Mouse (Mus musculus): ENCODE data around the gene Hdgfl2. TPM values are rescaled to one million over a fixed set of nuclear protein-coding genes. Genes with fewer than 3 reads are reported as not detected.

Hdgfl2 gene
- polyA plus RNA-seq, 1 experiment from 2014 or later, result 38.4 TPM

DNA sequence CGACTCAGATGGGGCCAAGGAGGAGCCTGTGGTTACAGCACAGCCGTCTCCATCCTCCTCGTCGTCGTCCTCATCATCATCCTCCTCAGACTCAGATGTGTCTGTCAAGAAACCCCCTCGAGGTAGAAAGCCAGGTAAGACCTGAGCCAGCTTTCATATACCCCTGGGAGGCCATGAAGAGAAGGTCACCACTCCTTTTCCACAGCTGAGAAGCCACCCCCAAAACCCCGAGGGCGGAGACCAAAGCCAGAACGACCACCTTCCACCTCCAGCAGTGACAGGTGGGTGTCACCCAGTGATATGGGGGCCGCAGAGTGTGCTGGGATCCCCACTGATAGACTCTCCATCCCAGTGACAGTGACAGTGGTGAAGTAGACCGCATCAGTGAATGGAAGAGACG, 17.4 kb downstream of the Hdgfl2 start:
- no peak overlapping the region for H3K4me3 ChIP-seq (ENCODE audit: low read depth, low read length)
- H3K36me3 ChIP-seq (ENCODE audit: control insufficient read depth, insufficient read depth, low read length), result peaks cover 33% of the 10 kb centered on the region
- no peak overlapping the region for H3K4me2 ChIP-seq (replicated peaks; ENCODE audit: low read depth)
- TF ChIP-seq CTCF (IDR thresholded peaks at IDR 0.05; ENCODE audit: low read depth) (no peak), EP300 (optimal IDR thresholded peaks at IDR 0.05) (no peak)
- H3K9ac ChIP-seq (ENCODE audit: low read length), result no peak overlapping the region
- ATAC-seq (ENCODE audit: low FRiP score, low TSS enrichment) (no peak), DNase-seq (ENCODE audit: low spot score) (no peak)
- H3K27me3 ChIP-seq (ENCODE audit: control insufficient read depth, insufficient read depth, low read length), result no peaks in the 10 kb centered on the region
- H3K27ac ChIP-seq (replicated peaks), result no peak overlapping the region
- 92% methylated on average over 12 of the region's 12 CpGs for WGBS
- H3K9me3 ChIP-seq (ENCODE audit: control insufficient read depth, low read length), result no peaks in the 10 kb centered on the region
- no peaks in the 10 kb centered on the region for H3K4me1 ChIP-seq (replicated peaks; ENCODE audit: control insufficient read depth, insufficient read depth)

DNA sequence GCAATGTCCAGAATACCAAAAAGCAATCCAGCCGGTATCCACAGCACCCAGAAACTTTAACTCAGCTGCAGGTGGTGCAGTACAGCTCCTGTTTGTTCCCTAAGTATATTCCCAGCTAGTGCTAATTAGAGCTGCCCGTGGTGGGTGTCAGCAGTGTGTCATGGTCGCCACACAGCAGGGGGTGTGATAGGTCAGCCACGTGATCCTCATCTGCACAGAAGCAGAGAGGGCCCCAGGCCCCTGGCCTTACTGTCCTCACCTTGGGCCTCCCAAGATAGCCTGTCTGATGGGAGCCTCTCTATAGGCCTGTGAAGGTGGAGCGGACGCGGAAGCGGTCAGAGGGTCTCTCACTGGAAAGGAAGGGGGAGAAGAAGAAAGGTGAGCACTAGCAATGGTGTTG, 18.7 kb downstream of the Hdgfl2 start:
- H3K9me3 ChIP-seq (ENCODE audit: control insufficient read depth, low read length), result no peaks in the 10 kb centered on the region
- no peak overlapping the region for H3K4me3 ChIP-seq (ENCODE audit: low read depth, low read length)
- 94% methylated on average over 8 of the region's 8 CpGs for WGBS
- H3K9ac ChIP-seq (ENCODE audit: low read length), result no peak overlapping the region
- TF ChIP-seq EP300 (optimal IDR thresholded peaks at IDR 0.05) (no peak), CTCF (IDR thresholded peaks at IDR 0.05; ENCODE audit: low read depth) (no peak)
- no peak overlapping the region for H3K27ac ChIP-seq (replicated peaks)
- ATAC-seq (ENCODE audit: low FRiP score, low TSS enrichment) (no peak), DNase-seq (ENCODE audit: low spot score) (no peak)
- peaks cover 33% of the 10 kb centered on the region for H3K36me3 ChIP-seq (ENCODE audit: control insufficient read depth, insufficient read depth, low read length)
- H3K4me2 ChIP-seq (replicated peaks; ENCODE audit: low read depth), result no peak overlapping the region
- H3K27me3 ChIP-seq (ENCODE audit: control insufficient read depth, insufficient read depth, low read length), result no peaks in the 10 kb centered on the region
- H3K4me1 ChIP-seq (replicated peaks; ENCODE audit: control insufficient read depth, insufficient read depth), result no peaks in the 10 kb centered on the region

GRCm38 (mm10) chr17:56098711-56099572, 19.5 kb downstream of the Hdgfl2 start:
- Histone ChIP-seq H3K9me3 (ENCODE audit: control insufficient read depth, low read length) (no peaks in the 10 kb centered on the region), H3K27ac (replicated peaks) (no peak overlapping the region), H3K27me3 (ENCODE audit: control insufficient read depth, insufficient read depth, low read length) (no peaks in the 10 kb centered on the region), H3K4me1 (replicated peaks; ENCODE audit: control insufficient read depth, insufficient read depth) (no peaks in the 10 kb centered on the region), H3K36me3 (ENCODE audit: control insufficient read depth, insufficient read depth, low read length) (peaks cover 31% of the 10 kb centered on the region), H3K4me2 (replicated peaks; ENCODE audit: low read depth) (no peak overlapping the region), H3K4me3 (ENCODE audit: low read depth, low read length) (no peak overlapping the region), H3K9ac (ENCODE audit: low read length) (no peak overlapping the region)
- 91% methylated on average over 15 of the region's 15 CpGs for WGBS
- DNase-seq (ENCODE audit: low spot score), result no peak
- ATAC-seq (ENCODE audit: low FRiP score, low TSS enrichment), result no peak
- no peak for TF ChIP-seq EP300 (optimal IDR thresholded peaks at IDR 0.05)
- TF ChIP-seq CTCF (IDR thresholded peaks at IDR 0.05; ENCODE audit: low read depth), result peak; percentile 41

DNA sequence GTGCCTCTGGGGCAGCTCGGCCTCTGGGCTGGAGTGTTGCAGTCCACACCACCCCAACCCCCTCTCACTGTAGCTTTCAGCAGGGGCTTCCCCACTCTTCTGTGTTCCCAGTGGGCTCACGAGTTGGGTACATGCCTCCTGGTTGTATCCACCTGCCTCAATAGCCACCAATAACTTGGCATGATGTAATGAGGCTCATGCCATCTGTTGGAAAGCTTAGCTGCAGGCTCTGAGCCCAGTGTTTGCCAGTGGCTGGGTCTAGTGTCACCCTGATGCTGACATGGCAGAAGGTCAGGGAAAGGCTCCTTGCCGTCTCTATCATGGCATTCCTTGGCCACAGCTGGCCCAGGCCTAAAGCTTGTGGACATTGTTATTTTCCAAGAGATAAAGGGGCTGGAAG, 21.4 kb downstream of the Hdgfl2 start:
- peaks cover 31% of the 10 kb centered on the region for H3K36me3 ChIP-seq (ENCODE audit: control insufficient read depth, insufficient read depth, low read length)
- TF ChIP-seq EP300 (optimal IDR thresholded peaks at IDR 0.05) (no peak), CTCF (IDR thresholded peaks at IDR 0.05; ENCODE audit: low read depth) (no peak)

GRCm38 (mm10) chr17:56102158-56102557, 22.7 kb downstream of the Hdgfl2 start:
- Histone ChIP-seq H3K9me3 (ENCODE audit: control insufficient read depth, low read length) (no peaks in the 10 kb centered on the region), H3K4me3 (ENCODE audit: low read depth, low read length) (no peak overlapping the region), H3K4me2 (replicated peaks; ENCODE audit: low read depth) (no peak overlapping the region), H3K36me3 (ENCODE audit: control insufficient read depth, insufficient read depth, low read length) (peaks cover 28% of the 10 kb centered on the region), H3K27ac (replicated peaks) (no peak overlapping the region), H3K4me1 (replicated peaks; ENCODE audit: control insufficient read depth, insufficient read depth) (no peaks in the 10 kb centered on the region), H3K27me3 (ENCODE audit: control insufficient read depth, insufficient read depth, low read length) (no peaks in the 10 kb centered on the region), H3K9ac (ENCODE audit: low read length) (no peak overlapping the region)
- no peak for TF ChIP-seq EP300 (optimal IDR thresholded peaks at IDR 0.05)
- no peak for TF ChIP-seq CTCF (IDR thresholded peaks at IDR 0.05; ENCODE audit: low read depth)
- 91% methylated on average over 5 of the region's 5 CpGs for WGBS
- ATAC-seq (ENCODE audit: low FRiP score, low TSS enrichment) (no peak), DNase-seq (ENCODE audit: low spot score) (no peak)

More for the DNA sequence above, 21.4 kb downstream of the Hdgfl2 start:
- Histone ChIP-seq H3K27me3 (ENCODE audit: control insufficient read depth, insufficient read depth, low read length) (no peaks in the 10 kb centered on the region), H3K9me3 (ENCODE audit: control insufficient read depth, low read length) (no peaks in the 10 kb centered on the region), H3K9ac (ENCODE audit: low read length) (no peak overlapping the region), H3K4me3 (ENCODE audit: low read depth, low read length) (no peak overlapping the region), H3K27ac (replicated peaks) (no peak overlapping the region), H3K4me2 (replicated peaks; ENCODE audit: low read depth) (no peak overlapping the region), H3K4me1 (replicated peaks; ENCODE audit: control insufficient read depth, insufficient read depth) (no peaks in the 10 kb centered on the region)
- DNase-seq (ENCODE audit: low spot score), result no peak
- no peak for ATAC-seq (ENCODE audit: low FRiP score, low TSS enrichment)
- 80% methylated on average over 3 of the region's 3 CpGs for WGBS

GRCm38 (mm10) chr17:56102927-56103326, 23.5 kb downstream of the Hdgfl2 start:
- H3K36me3 ChIP-seq (ENCODE audit: control insufficient read depth, insufficient read depth, low read length), result peaks cover 21% of the 10 kb centered on the region
- TF ChIP-seq CTCF (IDR thresholded peaks at IDR 0.05; ENCODE audit: low read depth) (no peak), EP300 (optimal IDR thresholded peaks at IDR 0.05) (no peak)
- no peaks in the 10 kb centered on the region for H3K4me1 ChIP-seq (replicated peaks; ENCODE audit: control insufficient read depth, insufficient read depth)
- no peak overlapping the region for H3K4me3 ChIP-seq (ENCODE audit: low read depth, low read length)
- ATAC-seq (ENCODE audit: low FRiP score, low TSS enrichment) (no peak), DNase-seq (ENCODE audit: low spot score) (no peak)
- H3K9ac ChIP-seq (ENCODE audit: low read length), result no peak overlapping the region
- H3K4me2 ChIP-seq (replicated peaks; ENCODE audit: low read depth), result no peak overlapping the region
- H3K27me3 ChIP-seq (ENCODE audit: control insufficient read depth, insufficient read depth, low read length), result no peaks in the 10 kb centered on the region
- H3K9me3 ChIP-seq (ENCODE audit: control insufficient read depth, low read length), result no peaks in the 10 kb centered on the region
- WGBS, result 94% methylated on average over 9 of the region's 9 CpGs
- H3K27ac ChIP-seq (replicated peaks), result no peak overlapping the region

Measured in stomach, postnatal 0 days (tissue).